Mouse (Mus musculus) adipose tissue, adult 10 weeks (tissue): ENCODE measurements around the gene A930017K11Rik. TPM values are rescaled to one million over a fixed set of nuclear protein-coding genes. Genes with fewer than 3 reads are reported as not detected.

Experiments
- polyA plus RNA-seq: library from polyadenylated mRNA; stranded (reverse); fragments of 350-450 nt; fragmentation: Illumina TruSeq; extraction: RNeasy Lipid Tissue Mini Kit (QIAGEN cat#74804); gene quantifications from one replicate; pipeline ENCODE4 v1.2.3, GENCODE M21; 2014; ENCODE audit warnings: low read depth, low replicate concordance

A930017K11Rik gene
- polyA plus RNA-seq: 1.3 TPM

GRCm38 (mm10) chr17:25951803-25952623 is at the start of gene A930017K11Rik:
TSS of gene A930017K11Rik (minus strand) at chr17:25952565.

GRCm38 (mm10) chr17:25985306-25986294 is 33.2 kb upstream of the A930017K11Rik start, which contains the start of gene Capn15:
TSS of gene Capn15 (minus strand) at chr17:25985796.

DNA sequence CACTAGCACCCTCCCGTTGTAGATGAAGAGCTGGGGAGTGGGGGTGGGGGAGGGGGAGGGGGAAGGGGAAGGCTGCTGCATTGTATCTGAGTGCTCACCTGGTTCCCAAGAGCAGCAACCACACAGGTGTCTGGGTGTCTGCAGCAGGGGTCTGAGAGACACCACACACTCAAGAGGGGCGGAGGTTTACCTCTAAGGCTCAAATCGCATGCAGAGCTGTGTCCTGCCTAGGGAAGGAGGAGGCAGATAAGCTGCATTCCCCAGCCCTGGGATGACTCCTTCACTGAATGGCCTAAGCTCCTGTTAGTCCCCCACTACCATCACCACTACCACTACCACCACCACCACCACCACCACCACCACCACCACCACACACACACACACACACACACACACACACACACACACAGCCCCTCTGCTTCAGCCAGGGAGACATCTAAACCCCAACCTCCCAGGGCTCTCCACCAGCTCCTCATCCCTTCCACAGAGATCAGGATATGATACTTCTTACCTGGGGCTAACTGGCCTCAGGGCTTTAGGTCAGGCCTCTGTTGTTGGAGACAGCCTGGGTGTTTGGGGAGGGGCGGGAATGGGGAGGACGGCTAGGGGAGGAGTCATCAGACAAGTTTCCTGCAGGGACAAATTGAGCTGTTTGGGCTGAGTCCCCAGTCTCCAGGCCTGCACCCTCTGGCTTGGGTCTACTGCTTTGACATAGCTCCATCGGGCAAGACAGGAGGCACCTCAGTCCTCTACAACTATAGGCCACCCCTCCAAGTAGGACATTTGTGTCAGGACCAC is 7.8 kb downstream of the A930017K11Rik start, which contains the start of the genes Pigq and Nhlrc4:
Gene Pigq, minus strand, starts transcription at position 571 of the 798 bp plus-strand sequence.
Gene Nhlrc4, minus strand, starts transcription at position 596 of the 798 bp plus-strand sequence.

DNA sequence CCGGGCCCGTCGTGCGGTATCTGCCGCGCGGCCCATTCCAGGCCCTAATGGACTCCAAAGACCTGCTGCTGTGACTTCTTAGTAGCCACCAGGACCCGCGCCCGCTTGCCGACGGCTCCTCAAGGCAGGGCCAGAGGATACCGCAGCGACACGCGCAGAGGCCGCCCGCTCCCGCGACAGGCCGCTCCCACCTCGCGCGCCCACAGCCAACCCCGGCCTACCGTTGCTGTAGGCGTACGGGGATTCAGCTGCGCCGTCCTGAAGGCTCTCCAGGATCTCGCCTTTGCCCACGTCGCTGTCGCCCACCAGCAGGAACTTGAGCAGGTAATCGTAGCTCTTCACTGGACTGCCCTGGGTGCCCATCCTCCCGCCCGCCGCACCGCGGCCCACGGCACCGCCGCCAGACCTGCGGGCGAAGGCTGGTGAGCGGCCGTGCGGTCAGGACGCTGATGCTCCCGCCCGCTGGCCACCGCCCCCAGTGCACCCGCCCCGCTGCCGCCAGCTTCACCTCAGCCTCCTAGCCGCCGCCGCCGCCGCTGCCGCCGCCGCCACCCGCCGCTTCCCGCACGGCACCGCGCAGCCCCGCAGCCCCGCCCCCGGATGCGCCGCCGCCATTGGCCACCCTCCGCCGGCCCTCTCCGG is 33.1 kb downstream of the A930017K11Rik start, which contains the start of gene Rab40c:
Gene Rab40c, minus strand, starts transcription at position 584 of the 642 bp plus-strand sequence.

Other genes starting within 250 kb of the A930017K11Rik start
- gene Gng13, start 235.4 kb downstream of the A930017K11Rik start, polyA plus RNA-seq: not detected
- gene Chtf18, start 225.1 kb downstream of the A930017K11Rik start, polyA plus RNA-seq: 1.7 TPM
- 10.7 TPM for gene Rpusd1, start 224.9 kb downstream of the A930017K11Rik start, polyA plus RNA-seq
- gene Mslnl, start 216.5 kb downstream of the A930017K11Rik start, polyA plus RNA-seq: 0.11 TPM
- 26.3 TPM for gene Msln, start 198.2 kb downstream of the A930017K11Rik start, polyA plus RNA-seq
- 17.1 TPM for gene Narfl, start 178.8 kb downstream of the A930017K11Rik start, polyA plus RNA-seq
- 27.9 TPM for gene Haghl, start 166.9 kb downstream of the A930017K11Rik start, polyA plus RNA-seq
- gene Ccdc78, start 166.0 kb downstream of the A930017K11Rik start, polyA plus RNA-seq: 0.32 TPM
- gene Fam173a, start 159.7 kb downstream of the A930017K11Rik start, polyA plus RNA-seq: 85.6 TPM
- gene AC134908.4, start 156.9 kb downstream of the A930017K11Rik start, polyA plus RNA-seq: not detected
- gene Metrn, start 155.4 kb downstream of the A930017K11Rik start, polyA plus RNA-seq: 10.5 TPM
- 0.35 TPM for gene Fbxl16, start 143.5 kb downstream of the A930017K11Rik start, polyA plus RNA-seq
- 14.1 TPM for gene Wdr24, start 128.9 kb downstream of the A930017K11Rik start, polyA plus RNA-seq
- gene Jmjd8, start 123.7 kb downstream of the A930017K11Rik start, polyA plus RNA-seq: 62.1 TPM
- 137 TPM for gene Stub1, start 119.2 kb downstream of the A930017K11Rik start, polyA plus RNA-seq
- 43.9 TPM for gene Rhbdl1, start 115.3 kb downstream of the A930017K11Rik start, polyA plus RNA-seq
- 17.7 TPM for gene Gm20683, start 110.8 kb downstream of the A930017K11Rik start, polyA plus RNA-seq
- gene Rhot2, start 107.7 kb downstream of the A930017K11Rik start, polyA plus RNA-seq: 37.8 TPM
- gene Wdr90, start 91.1 kb downstream of the A930017K11Rik start, polyA plus RNA-seq: 12.3 TPM
- 30.4 TPM for gene Mcrip2, start 83.8 kb downstream of the A930017K11Rik start, polyA plus RNA-seq
- gene Mettl26, start 77.5 kb downstream of the A930017K11Rik start, polyA plus RNA-seq: 50.1 TPM
- 1.1 TPM for gene Wfikkn1, start 71.7 kb downstream of the A930017K11Rik start, polyA plus RNA-seq
- 22.5 TPM for gene Rab40c, start 32.8 kb downstream of the A930017K11Rik start, polyA plus RNA-seq
- gene Pigq, start 7.6 kb downstream of the A930017K11Rik start, polyA plus RNA-seq: 65.9 TPM
- gene Nhlrc4, start 7.6 kb downstream of the A930017K11Rik start, polyA plus RNA-seq: 2.3 TPM
- 18.4 TPM for gene Capn15, start 33.2 kb upstream of the A930017K11Rik start, polyA plus RNA-seq
- 27.8 TPM for gene Rab11fip3, start 117.0 kb upstream of the A930017K11Rik start, polyA plus RNA-seq
- gene Decr2, start 137.8 kb upstream of the A930017K11Rik start, polyA plus RNA-seq: 22.2 TPM
- gene Nme4, start 143.0 kb upstream of the A930017K11Rik start, polyA plus RNA-seq: 4.0 TPM
- 31.5 TPM for gene Tmem8, start 160.7 kb upstream of the A930017K11Rik start, polyA plus RNA-seq
- 68.3 TPM for gene Mrpl28, start 170.9 kb upstream of the A930017K11Rik start, polyA plus RNA-seq
- gene Axin1, start 186.1 kb upstream of the A930017K11Rik start, polyA plus RNA-seq: 25.3 TPM
- gene Pdia2, start 246.5 kb upstream of the A930017K11Rik start, polyA plus RNA-seq: 0.48 TPM